Mouse (Mus musculus) gastrocnemius, adult 8-10 months (tissue): ENCODE results near the gene Abhd12. TPM values are rescaled to one million over a fixed set of nuclear protein-coding genes. Genes with fewer than 3 reads are reported as not detected.
A peak's percentile ranks its signal among the peaks of the same experiment; 100 is the strongest.

Experiments
- DNase-seq, 2 experiments: peaks; one replicate each; pipeline ENCODE4 v3.0.0; 2022; ENCODE audit warnings: low spot score in 2 of 2
- total RNA-seq, 4 experiments: library from RNA; stranded (reverse); gene quantifications; 2 replicates each; pipeline ENCODE4 v1.2.4; 2022

Gene Abhd12
- total RNA-seq, 4 experiments from 2014 or later, result 22.0 to 27.5 (median 25.7) TPM

- no peak for DNase-seq
These were observed 93.9 kb downstream of the Abhd12 start for GRCm38 (mm10) chr2:150810603-150811002.

- no peak for DNase-seq
These were observed 95.7 kb downstream of the Abhd12 start for GRCm38 (mm10) chr2:150808812-150809211.

- no peak for DNase-seq
These were observed 96.2 kb downstream of the Abhd12 start for GRCm38 (mm10) chr2:150808381-150808780.

- no peak for DNase-seq
These were observed 101.5 kb downstream of the Abhd12 start for GRCm38 (mm10) chr2:150803035-150803434.

- no peak for DNase-seq
These were observed 103.9 kb downstream of the Abhd12 start for GRCm38 (mm10) chr2:150800616-150801015.

GRCm38 (mm10) chr2:150798084-150798483, 106.5 kb downstream of the Abhd12 start:
- DNase-seq, result no peak

GRCm38 (mm10) chr2:150793320-150793719, 111.2 kb downstream of the Abhd12 start:
- no peak for DNase-seq

- peak; percentile 52 to 55 for DNase-seq
These were observed 115.6 kb downstream of the Abhd12 start for GRCm38 (mm10) chr2:150788768-150789550.

- no peak for DNase-seq
These were observed 117.2 kb downstream of the Abhd12 start for GRCm38 (mm10) chr2:150787234-150787771.

GRCm38 (mm10) chr2:150786251-150787180, 118.0 kb downstream of the Abhd12 start, which contains the start of gene Pygb:
Gene Pygb (plus strand): TSS chr2:150786735.
- peak; percentile 57 to 75 for DNase-seq

- no peak for DNase-seq
These were observed 121.7 kb downstream of the Abhd12 start for GRCm38 (mm10) chr2:150782801-150783200.

Other genes starting within 250 kb of the Abhd12 start
- gene Acss1, start 236.2 kb downstream of the Abhd12 start, total RNA-seq, result 10 to 100 TPM; 16.1 to 25.1 (median 18.9) TPM
- not detected for gene Vsx1, start 215.4 kb downstream of the Abhd12 start, total RNA-seq
- gene Entpd6, start 155.7 kb downstream of the Abhd12 start, total RNA-seq, result 1 to 10 TPM; 8.7 to 9.9 (median 9.0) TPM
- gene Pygb, start 118.0 kb downstream of the Abhd12 start, total RNA-seq, result 1 to 10 TPM; 3.1 to 5.0 (median 3.9) TPM
- gene Gins1, start 659 bp upstream of the Abhd12 start, total RNA-seq, result 1 to 10 TPM; 1.6 to 2.7 (median 1.9) TPM
- under 1 TPM in 2 of 4 experiments, not detected in 2; 0.22 to 0.65 TPM for gene Ninl, start 134.6 kb upstream of the Abhd12 start, total RNA-seq
- gene Nanp, start 134.7 kb upstream of the Abhd12 start, total RNA-seq, result 1 to 10 TPM; 2.6 to 3.8 (median 3.2) TPM
- not detected for gene Gm14151, start 187.6 kb upstream of the Abhd12 start, total RNA-seq
- not detected for gene Gm14147, start 193.5 kb upstream of the Abhd12 start, total RNA-seq